ENCODE assay signal across 18 mouse cellular contexts in the genomic region with DNA sequence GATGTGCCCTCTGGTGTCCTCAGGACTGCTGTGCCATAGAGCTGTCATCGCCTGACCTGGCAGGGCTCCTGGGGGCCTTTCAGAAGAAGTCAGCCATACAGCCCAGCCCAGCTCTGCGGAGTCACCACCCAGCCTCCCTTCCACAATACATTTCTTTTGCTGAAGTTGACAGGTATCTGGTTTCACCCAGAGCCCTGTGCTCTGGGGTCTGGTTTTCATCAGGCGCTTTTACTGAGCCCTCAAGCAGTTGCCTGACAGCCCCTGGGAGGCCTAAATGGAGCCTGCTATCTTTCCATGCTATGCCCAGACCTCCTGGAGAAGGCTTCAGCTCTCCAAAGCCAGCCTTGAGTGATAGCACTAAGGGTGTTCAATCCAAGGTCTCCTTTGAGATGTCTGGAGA. TPM values are rescaled to one million over a fixed set of nuclear protein-coding genes. Genes with fewer than 3 reads are reported as not detected.
DNase-seq lines count a peak whose midpoint lies in the region; ATAC-seq and TF ChIP-seq lines count a peak whose summit lies in the region.
"Had no signal": no experiment of that assay in that cellular context is flagged by ENCODE, and none has a peak within 500 bp of the region (broad histone marks: within the 10 kb centered on the region; RNA-seq: fewer than 3 reads in every experiment).

No protein-coding gene starts in this region.

- no peak overlapping the region for H3K9ac ChIP-seq in heart, embryonic 16.5 days (ENCODE audit: low read length)
- H3K9ac ChIP-seq in embryonic facial prominence, embryonic 12.5 days, result no peak overlapping the region
- no peak overlapping the region for H3K9ac ChIP-seq in limb, embryonic 14.5 days (ENCODE audit: low read depth, low read length, severe bottlenecking)
- H3K9ac ChIP-seq: forebrain, embryonic 13.5 days; neural tube, embryonic 12.5 days had no signal

- H3K36me3 ChIP-seq in heart, embryonic 16.5 days (ENCODE audit: control insufficient read depth, insufficient read depth), result no peaks in the 10 kb centered on the region
- no peaks in the 10 kb centered on the region for H3K36me3 ChIP-seq in embryonic facial prominence, embryonic 12.5 days
- H3K36me3 ChIP-seq in limb, embryonic 14.5 days (ENCODE audit: control insufficient read depth, insufficient read depth, low read length), result no peaks in the 10 kb centered on the region
- H3K36me3 ChIP-seq: neural tube, embryonic 12.5 days had no signal

- H3K4me2 ChIP-seq in heart, embryonic 16.5 days (ENCODE audit: low read depth, low read length), result no peak overlapping the region
- no peak overlapping the region for H3K4me2 ChIP-seq in embryonic facial prominence, embryonic 12.5 days (replicated peaks)
- H3K4me2 ChIP-seq in limb, embryonic 14.5 days (replicated peaks; ENCODE audit: low read depth, low read length, severe bottlenecking), result no peak overlapping the region
- H3K4me2 ChIP-seq: forebrain, embryonic 13.5 days; midbrain, embryonic 11.5 days; neural tube, embryonic 12.5 days had no signal

- peak; percentile 79 for ATAC-seq in heart, embryonic 16.5 days (replicated peaks; ENCODE audit: extremely low read depth, insufficient read depth, low FRiP score)
- ATAC-seq in embryonic facial prominence, embryonic 12.5 days (ENCODE audit: insufficient number of reproducible peaks, insufficient read depth, low FRiP score, low TSS enrichment), result peak; percentile 65
- peak; percentile 57 for ATAC-seq in limb, embryonic 14.5 days (ENCODE audit: low FRiP score, low read depth)
- ATAC-seq: forebrain, embryonic 13.5 days; lung, postnatal 0 days had no signal

- TF ChIP-seq POLR2A in limb, embryonic 14.5 days (IDR thresholded peaks at IDR 0.05; ENCODE audit: borderline replicate concordance, extremely low read depth, insufficient read depth, insufficient read length), result no peak

- H3K27me3 ChIP-seq in heart, embryonic 16.5 days (ENCODE audit: control insufficient read depth, insufficient read depth, low read length), result no peaks in the 10 kb centered on the region
- H3K27me3 ChIP-seq in embryonic facial prominence, embryonic 12.5 days, result no peaks in the 10 kb centered on the region
- H3K27me3 ChIP-seq in limb, embryonic 14.5 days (ENCODE audit: control insufficient read depth, insufficient read depth, low read length), result no peaks in the 10 kb centered on the region
- H3K27me3 ChIP-seq: forebrain, embryonic 13.5 days; neural tube, embryonic 12.5 days had no signal

- no peak overlapping the region for H3K27ac ChIP-seq in heart, embryonic 16.5 days (ENCODE audit: low read length)
- peak overlapping the region; percentile 84 for H3K27ac ChIP-seq in embryonic facial prominence, embryonic 12.5 days
- H3K27ac ChIP-seq in limb, embryonic 14.5 days (replicated peaks; ENCODE audit: low read depth, low read length), result peak overlapping the region; percentile 73
- H3K27ac ChIP-seq: forebrain, embryonic 13.5 days; neural tube, embryonic 12.5 days had no signal

- no peak overlapping the region for H3K4me3 ChIP-seq in heart, embryonic 16.5 days (ENCODE audit: low read length)
- H3K4me3 ChIP-seq in embryonic facial prominence, embryonic 12.5 days, result no peak overlapping the region
- H3K4me3 ChIP-seq in limb, embryonic 14.5 days (replicated peaks; ENCODE audit: low read length), result no peak overlapping the region
- H3K4me3 ChIP-seq: forebrain, embryonic 13.5 days; neural tube, embryonic 12.5 days had no signal

- WGBS in heart, embryonic 16.5 days, result 26% methylated on average over 3 of the region's 3 CpGs
- WGBS in embryonic facial prominence, embryonic 12.5 days, result 6% methylated on average over 3 of the region's 3 CpGs
- WGBS in limb, embryonic 14.5 days, result 16% methylated on average over 3 of the region's 3 CpGs

- peaks cover 4% of the 10 kb centered on the region for H3K4me1 ChIP-seq in heart, embryonic 16.5 days (ENCODE audit: control insufficient read depth, insufficient read depth, low read length)
- peaks cover 51% of the 10 kb centered on the region for H3K4me1 ChIP-seq in embryonic facial prominence, embryonic 12.5 days
- peaks cover 60% of the 10 kb centered on the region for H3K4me1 ChIP-seq in limb, embryonic 14.5 days (ENCODE audit: control insufficient read depth, insufficient read depth, low read length)

- intact Hi-C loops in heart, postnatal 10 days (cut with DNase I), result no loop called here

- DNase-seq in heart, postnatal 10 days, result no peak
- DNase-seq in embryo, embryonic 10 days (ENCODE audit: low spot score), result peak; percentile 65
- peak; percentile 73 for DNase-seq in limb, embryonic 14.5 days (ENCODE audit: low spot score)
- DNase-seq in left cerebral cortex, adult 11 months (ENCODE audit: low spot score), result no peak
- DNase-seq in layer of hippocampus, adult 18-20 months (ENCODE audit: low spot score in 2 of 2), result no peak
- DNase-seq: adrenal gland, postnatal 10 days; gastrocnemius, postnatal 14 days; kidney, adult 11 months; layer of hippocampus, adult 9-11 months; left cerebral cortex, postnatal 4 days had no signal

- no peaks in the 10 kb centered on the region for H3K9me3 ChIP-seq in heart, embryonic 16.5 days (replicated peaks; ENCODE audit: control insufficient read depth, low read length)
- H3K9me3 ChIP-seq in embryonic facial prominence, embryonic 12.5 days, result no peaks in the 10 kb centered on the region
- no peaks in the 10 kb centered on the region for H3K9me3 ChIP-seq in limb, embryonic 14.5 days (ENCODE audit: control insufficient read depth, low read length)
- H3K9me3 ChIP-seq: forebrain, embryonic 13.5 days; neural tube, embryonic 12.5 days had no signal

RNA-seq across cellular contexts. Expression of a gene that starts 19.5 kb away (rescaled TPM):
- polyA plus RNA-seq in heart, embryonic 16.5 days (2015; fragmentation: Nextera tagmentation; extraction: Ambion mirVana), result 6.5 and 7.6 TPM in 2 replicates
- not detected for total RNA-seq in heart, postnatal 10 days (2021)
- polyA plus RNA-seq in embryonic facial prominence, embryonic 12.5 days (2016; fragmentation: Nextera tagmentation; extraction: Ambion mirVana), result 542 and 609 TPM in 2 replicates
- polyA plus RNA-seq in limb, embryonic 14.5 days (2012; rRNA removed), result 635 and 800 TPM in 2 replicates
- polyA plus RNA-seq in limb, embryonic 14.5 days (2014; fragmentation: Nextera tagmentation; extraction: Ambion mirVana), result 716 and 755 TPM in 2 replicates
- 1 to 10 TPM in 1 of 2 experiments, not detected in 1; 1.2 TPM for total RNA-seq in layer of hippocampus, adult 18-20 months (2021)
- total RNA-seq: CH12.LX; common myeloid progenitor, adult 5-6 weeks had no signal

RNA-seq across cellular contexts. Expression of a gene that starts 49.7 kb away (rescaled TPM):
- polyA plus RNA-seq in heart, embryonic 16.5 days (2015; fragmentation: Nextera tagmentation; extraction: Ambion mirVana), result 90.3 and 101 TPM in 2 replicates
- total RNA-seq in heart, postnatal 10 days (2021), result 10 to 100 TPM; 39.7 to 45.6 TPM
- 151 and 155 TPM in 2 replicates for polyA plus RNA-seq in embryonic facial prominence, embryonic 12.5 days (2016; fragmentation: Nextera tagmentation; extraction: Ambion mirVana)
- 96.1 and 105 TPM in 2 replicates for polyA plus RNA-seq in limb, embryonic 14.5 days (2012; rRNA removed)
- polyA plus RNA-seq in limb, embryonic 14.5 days (2014; fragmentation: Nextera tagmentation; extraction: Ambion mirVana), result 159 and 161 TPM in 2 replicates
- total RNA-seq in layer of hippocampus, adult 18-20 months (2021), result 10 to 100 TPM; 60.1 to 61.9 TPM

Comparison
In these comparisons a context has a peak if more than half of its experiments do, and no peak if none do; other contexts are left out.
1. DNase-seq: peak in embryo, embryonic 10 days (single experiment) and limb, embryonic 14.5 days (single experiment); none in heart, postnatal 10 days (0 of 2), left cerebral cortex, adult 11 months (single experiment) and layer of hippocampus, adult 18-20 months (0 of 2).
2. RNA of a gene that starts 19.5 kb away (polyA plus RNA-seq): 635 to 800 TPM in limb, embryonic 14.5 days and 542 to 609 TPM in embryonic facial prominence, embryonic 12.5 days; 6.5 to 7.6 TPM in heart, embryonic 16.5 days; every median in the first group is over 10 times any median in the second.
3. Peak in every context shown above with its lines, with median percentiles within 50 percentile points of each other: ATAC-seq.